Mouse (Mus musculus) cerebellum, adult 9-10 months (tissue): Measurements from ENCODE around the gene Ppp2r5b.

ENCODE experiments used
- DNase-seq: peaks from one replicate; pipeline ENCODE4 v3.0.0; 2022

Ppp2r5b gene

DNA sequence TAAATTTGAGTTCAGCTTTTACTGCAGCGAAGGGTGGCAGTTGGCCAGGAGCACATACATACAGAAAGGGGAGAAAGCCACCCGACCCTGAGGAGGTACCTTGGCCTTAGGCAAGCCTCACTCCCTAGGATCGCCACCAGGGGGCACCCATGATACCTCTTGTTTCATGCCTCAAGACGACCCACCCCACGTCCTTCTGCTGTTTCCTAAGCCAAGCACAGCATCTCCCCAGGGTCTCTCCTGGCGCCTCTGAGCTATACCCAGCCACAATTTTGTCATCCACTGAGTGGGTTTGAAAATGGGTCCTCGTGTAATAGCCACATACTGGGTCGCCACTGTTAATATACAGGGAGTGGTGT lies 32.5 kb upstream of the Ppp2r5b start:
- no peak for DNase-seq

DNA sequence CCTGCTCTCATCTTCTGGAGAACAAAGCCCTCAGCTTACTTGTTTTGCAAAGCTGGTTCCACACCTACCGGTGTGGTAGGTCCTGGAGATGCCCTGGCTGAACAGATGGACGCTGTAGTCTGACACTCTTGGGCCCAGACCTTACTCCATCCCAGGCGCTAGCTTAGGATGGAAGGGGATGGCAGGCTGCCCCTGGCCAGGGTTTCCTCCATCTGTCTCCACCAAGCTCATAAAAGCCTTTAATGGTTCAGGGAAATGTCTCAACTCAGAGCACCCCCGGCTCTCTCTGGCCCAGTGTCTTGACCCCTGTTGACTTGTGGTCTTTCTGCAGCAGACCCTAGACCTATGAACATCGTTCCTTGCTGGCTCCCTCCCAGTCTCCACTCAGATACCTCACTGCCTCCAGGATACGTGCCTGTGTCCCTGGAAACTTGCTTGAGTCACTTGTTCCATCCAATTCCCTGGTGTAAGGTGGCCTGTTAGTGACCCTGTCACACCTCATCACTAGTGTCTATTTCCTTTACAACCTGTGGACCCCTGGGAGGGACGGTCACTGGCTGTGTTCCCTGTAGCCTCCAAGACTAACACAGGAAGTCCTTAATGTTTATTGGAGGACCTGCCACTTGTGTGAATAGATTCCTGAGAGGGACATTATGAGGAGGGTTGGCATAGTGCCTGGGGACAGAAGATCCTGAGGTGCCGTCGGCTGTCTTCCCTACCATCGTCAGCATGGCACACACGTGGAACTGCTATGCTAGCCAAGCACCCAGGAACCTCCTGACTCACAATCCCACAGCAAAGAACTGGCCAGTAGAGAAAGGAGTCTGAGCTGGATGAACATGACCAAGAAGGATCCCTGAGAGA lies 31.9 kb upstream of the Ppp2r5b start:
- DNase-seq: peak; percentile 97

DNA sequence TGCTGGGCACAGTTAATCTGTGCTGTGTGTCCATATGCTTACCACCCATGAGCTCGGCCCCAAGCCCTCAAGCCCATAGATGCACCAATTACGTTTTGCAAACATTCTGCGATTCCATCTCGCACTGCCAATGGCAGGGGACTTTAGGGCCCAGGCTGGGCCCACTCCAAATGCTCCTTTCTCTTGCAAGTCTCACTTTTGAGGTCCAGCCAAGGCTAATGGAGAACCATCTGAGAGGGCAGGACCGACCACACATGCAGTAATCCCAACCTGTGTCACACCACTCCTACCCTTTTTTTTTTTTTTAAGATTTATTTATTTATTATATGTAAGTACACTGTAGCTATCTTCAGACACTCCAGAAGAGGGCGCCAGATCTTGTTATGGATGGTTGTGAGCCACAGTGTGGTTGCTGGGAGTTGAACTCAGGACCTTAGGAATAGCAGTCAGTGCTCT lies 30.1 kb upstream of the Ppp2r5b start:
- peak; percentile 69 for DNase-seq

DNA sequence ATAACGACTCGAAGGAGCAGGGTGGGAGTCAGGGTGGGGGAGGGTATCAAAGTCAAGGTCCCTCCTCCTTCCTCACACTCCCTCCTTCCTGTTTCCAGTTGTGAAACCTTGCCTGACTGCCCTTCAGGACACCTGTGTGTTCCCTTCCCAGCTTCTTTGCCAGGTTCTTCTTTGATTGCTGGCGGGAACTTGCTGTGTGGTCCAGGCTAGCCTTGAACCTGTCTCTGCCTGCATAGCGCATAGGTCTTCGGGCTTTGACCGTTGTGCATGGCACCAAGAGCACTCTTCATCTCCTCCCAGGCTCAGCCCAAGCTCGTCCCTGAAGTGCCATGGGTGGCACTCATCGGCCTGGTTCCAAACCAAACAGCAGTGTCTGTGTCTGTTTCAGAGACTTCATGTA lies 29.3 kb upstream of the Ppp2r5b start:
- peak; percentile 57 for DNase-seq

DNA sequence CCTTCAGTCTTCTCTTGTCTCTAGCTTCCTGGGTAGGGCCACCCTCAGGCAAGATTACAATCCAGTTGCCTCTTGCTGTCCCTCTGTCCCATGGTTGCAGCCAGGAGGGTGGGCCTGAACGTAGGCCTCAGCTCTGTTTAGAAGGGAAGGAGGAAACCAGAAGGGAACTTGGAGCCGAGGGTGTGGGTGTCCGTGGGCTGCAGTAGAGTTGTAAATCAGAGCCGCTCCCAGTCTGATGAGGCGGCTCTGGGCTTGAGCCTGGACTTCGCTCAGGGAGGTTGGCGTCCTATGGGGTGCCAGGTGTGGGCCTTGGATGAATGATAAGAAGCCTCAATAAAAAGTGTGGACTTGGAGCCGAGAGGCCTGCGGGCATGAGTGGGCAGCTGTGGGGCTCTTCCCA lies 28.5 kb upstream of the Ppp2r5b start:
- no peak for DNase-seq

DNA sequence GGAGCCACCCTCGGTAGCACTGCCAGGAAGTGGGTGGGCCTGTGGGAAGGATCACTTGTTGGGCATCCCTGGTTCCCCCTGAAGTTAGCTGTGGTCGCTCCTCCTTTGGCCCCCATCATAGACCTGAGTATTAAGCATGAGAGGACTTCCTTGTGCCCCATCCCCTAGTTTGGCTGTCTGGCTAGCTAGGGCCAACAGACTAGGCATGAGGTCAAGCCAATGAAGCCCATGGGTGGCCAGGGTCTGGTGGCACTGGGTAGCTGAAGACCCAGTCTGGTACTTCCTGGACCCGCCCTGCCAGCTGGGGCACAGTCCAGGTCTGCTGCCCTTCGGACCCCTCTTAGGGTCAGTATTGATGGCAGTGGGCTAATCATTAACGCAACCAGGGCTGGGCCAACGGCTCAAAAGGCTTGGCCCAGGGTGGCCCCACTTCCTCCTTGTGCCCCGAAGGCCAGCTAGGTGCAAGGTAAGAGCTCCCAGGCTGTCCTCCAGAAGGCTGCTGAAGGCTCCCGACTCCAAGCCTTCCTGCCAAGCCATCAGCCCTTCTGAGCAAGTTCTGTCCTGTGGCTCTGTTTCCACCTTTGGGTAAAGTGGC lies 27.3 kb upstream of the Ppp2r5b start:
- peak; percentile 51 for DNase-seq

DNA sequence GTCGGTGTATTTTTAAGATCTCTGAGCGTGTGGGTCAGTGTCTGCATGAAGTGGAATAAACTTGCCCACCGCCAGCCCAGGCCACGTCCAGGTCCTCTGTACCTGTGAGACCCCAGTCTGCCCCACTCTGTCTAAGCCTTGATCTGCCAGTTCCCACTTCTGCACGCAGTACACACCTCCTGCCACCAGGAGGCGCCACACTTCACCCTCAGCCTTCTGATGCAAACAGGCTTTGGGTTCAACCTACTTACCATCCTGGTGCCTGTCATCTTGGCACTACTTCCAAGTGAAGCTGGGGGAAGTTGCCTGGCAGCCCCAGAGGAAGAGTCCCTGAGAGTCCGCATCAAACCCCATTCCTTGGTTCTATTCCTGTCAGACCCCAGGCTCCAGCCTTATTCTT lies 26.6 kb upstream of the Ppp2r5b start:
- DNase-seq: peak; percentile 92

DNA sequence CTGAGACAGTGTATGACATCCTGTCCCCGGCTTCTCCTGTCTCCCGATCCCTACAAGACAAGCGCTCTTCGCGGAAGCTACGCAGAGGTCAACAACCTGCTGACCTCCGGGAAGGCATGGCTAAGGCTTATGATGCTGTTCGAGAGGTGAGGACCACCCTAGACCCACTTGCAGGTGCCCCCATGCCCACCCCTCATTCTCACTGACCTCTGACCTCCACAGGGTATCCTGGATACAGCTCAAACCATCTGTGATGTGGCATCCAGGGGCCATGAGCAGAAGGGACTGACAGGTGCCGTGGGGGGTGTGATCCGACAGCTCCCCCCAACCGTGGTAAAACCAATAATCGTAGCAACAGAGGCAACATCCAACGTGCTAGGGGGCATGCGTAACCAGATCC lies 25.7 kb upstream of the Ppp2r5b start:
- peak; percentile 58 for DNase-seq

DNA sequence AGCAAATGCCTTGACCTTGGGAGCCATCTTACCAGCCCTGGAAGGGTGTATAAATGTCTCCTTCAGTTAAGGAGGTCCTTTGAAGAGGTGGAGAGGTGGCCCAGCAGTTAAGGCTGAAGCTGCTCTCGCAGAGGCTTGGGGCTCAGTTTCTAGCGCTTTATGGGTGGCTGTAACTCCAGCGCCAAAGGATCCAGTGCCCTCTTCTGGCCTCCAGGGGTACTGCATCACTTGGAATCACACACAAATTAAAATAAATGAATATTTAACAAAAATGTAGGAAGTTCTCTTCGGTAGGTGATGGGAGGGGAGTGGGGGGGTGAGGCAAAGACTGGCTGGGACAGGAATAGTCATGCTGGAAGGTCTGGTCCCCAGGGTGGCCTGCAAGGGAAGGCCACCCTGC lies 25.3 kb upstream of the Ppp2r5b start:
- DNase-seq: no peak

DNA sequence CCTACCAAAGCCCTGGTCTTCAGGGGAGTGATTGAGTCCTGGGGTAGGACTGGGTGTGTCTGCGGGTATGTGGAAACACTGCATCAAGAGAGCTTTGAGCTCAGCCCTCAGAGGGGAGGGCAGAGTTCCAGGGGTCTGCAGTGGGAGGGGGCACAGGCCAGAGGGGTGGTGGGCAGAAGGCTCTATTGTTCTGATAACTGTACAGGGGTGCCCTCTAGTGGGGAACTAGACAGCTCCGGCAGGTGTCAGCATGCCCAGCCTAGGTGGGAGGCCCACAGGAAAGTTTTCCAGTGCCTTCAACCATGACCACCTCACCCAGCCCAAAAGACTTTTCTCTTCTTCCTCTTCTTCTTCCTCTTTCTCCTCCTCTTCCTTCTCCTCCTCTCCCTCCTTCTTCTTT lies 24.8 kb upstream of the Ppp2r5b start:
- DNase-seq: peak; percentile 60

DNA sequence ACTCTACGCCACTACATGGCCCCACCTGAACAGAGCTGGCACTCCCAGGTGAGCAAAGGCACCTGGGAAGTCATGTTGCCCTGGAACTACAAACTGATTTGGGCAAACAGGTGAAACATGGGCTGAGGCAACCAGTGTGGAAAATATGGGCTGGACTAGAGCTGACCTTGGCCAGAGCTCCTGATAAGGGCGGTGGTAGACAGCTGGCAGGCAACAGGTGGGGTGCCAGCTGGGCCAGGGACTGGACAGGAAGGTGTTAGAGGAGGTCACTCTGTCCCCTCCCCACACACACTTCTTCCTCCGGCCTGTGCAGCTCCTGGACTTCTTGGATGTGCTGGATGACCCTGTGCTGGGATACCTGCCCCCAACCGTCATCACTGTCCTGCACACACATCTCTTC lies 17.3 kb upstream of the Ppp2r5b start:
- DNase-seq: no peak

DNA sequence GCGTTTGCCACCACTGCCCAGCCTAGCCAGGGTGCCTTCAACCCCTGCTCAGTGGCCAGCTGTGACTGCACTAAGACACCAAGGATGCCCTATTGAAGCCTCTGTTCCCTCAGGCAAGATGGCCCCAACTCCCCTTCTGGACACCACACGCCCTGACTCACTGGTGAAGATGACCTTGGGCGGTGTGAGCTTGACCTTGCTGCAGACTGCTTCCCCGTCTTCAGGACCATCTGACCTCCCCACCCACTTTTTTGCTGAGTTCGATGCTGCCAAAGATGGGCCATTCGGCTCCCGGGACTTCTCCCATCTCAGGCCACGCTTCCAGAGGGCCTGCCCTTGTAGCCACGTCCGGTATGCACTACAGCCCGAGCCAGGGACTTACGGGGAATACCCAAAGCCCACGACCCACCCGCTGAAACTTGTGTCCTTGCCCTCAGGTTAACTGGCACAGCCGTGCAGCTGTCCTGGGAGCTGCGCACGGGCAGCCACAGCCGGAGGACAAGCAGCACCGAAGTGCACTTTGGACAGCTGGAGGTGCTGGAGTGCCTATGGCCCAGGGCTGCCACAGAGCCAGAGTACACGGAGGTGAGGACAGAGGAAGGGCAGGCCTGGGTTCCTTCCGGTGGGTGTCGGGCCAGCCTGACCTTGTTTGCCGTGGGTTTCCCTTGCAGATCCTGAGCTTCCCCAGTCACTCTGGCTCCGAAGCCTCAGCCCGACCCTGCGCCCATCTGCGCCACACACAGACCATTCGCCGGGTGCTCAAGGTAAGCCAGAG lies 12.0 kb upstream of the Ppp2r5b start:
- no peak for DNase-seq

DNA sequence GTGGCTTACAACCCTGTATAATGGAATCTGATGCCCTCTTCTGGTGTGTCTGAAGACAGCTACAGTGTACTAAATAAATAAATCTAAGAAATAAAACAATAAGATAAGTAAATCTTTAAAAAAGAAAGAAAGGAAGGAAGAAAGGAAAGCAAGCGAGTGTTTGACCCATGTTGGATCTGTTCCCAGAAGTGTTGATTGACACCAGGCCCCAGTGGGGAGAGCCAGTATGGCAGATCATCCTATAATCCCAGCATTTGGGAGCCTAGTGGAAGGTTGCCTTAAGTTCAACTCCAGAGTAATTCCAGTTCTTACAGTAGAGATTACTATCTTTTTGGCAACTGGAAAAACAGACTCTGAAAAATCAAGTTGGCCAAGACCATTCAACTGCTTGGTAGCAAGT lies 10.1 kb upstream of the Ppp2r5b start:
- DNase-seq: no peak

DNA sequence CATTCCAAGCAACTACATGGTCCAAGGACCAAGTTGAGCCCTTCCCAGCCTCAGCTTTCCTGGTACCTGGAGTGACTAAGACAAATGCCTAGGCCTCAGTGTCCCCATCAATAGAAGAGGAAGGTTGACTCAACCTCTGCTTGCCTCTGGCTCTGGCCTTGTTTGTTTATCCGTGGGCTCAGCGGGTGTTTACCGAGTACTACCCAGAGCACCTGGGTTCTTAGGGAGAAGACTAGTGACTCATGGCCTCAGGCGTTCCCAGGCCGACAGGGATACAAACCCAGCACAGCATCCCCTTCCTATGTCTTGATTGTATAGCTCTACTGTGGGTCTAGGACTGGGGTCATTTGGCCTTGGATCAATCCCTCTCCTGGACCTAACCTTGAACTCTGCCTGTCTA lies 7.6 kb upstream of the Ppp2r5b start:
- no peak for DNase-seq

DNA sequence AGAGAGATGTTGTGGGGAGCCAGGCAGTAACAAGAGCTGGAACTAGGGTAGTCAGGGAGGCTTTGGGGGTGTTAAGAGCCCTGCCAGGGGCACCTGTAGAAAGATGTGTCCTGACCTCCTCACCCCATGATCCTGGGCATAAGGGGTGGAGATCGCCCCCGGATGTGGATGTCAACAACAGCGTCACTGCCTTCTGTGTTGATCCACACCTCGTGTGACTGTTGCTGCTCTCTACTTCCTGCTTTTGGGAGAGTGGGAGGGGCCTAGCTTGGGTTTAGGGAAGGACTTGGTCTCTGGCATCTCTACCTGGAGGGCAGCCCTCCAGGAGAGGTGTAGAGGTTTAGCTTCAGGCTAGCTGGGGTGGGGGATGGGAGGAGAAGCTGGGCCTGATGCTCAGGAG lies 6.6 kb upstream of the Ppp2r5b start:
- DNase-seq: peak; percentile 70

DNA sequence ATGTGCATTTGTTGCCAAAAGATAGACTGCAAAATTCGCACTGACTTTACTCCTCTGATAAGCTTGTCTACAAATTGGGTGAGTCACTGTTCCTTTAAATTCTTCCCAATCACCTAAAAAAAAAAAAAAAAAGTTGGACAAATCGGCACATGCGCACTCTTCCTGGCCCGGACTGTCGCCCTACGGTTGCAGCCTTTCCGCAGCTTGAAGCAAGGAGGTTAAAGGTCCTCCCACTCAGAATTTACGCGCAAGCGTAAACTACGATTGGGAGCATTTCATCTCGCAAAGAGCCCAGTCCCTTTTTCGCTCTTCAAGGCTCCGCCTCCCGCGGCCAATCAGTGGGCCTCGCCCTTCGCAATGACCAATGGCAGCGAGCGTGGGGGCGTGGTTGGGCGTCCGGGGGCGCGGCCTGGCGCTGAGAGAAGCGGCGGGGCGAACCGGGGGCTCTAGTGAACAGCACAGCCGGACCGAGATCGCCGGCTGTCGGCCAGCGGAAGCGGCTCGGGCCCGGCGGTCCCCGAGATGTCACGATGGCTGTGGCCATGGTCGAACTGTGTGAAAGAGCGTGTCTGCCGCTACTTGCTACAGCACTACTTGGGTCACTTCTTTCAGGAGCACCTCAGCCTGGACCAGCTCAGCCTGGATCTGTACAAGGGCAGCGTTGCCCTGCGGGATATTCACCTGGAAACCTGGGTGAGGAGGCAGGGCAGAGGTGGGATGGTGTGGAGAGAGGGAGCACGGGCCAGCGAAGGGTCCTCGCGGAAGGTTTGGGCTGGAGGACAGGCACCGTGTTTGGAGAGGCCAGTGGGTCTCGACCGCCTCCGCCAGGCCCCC lies 5.8 kb upstream of the Ppp2r5b start, which contains the start of gene Atg2a:
Gene Atg2a (plus strand): TSS at position 395 of the 834 bp plus-strand sequence.
- peak; percentile 99 for DNase-seq

DNA sequence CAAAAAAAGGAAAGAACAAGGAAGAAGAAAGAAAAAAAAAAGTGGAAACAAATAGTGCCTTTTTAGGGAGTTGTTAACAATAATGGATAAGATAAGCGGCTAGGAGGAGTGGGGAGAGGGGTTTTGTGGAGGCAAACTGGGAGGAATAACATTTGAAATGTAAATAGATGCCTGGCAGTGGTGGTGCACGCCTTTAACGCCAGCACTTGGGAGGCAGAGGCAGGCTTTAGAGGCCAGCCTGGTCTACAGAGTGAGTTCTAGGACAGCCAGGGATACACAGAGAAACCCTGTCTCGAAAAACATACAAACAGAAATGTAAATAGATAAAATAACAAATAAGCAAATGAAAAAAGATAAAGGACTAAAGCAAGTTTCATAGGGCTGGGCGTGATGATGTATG lies 5.1 kb upstream of the Ppp2r5b start:
- DNase-seq: no peak

DNA sequence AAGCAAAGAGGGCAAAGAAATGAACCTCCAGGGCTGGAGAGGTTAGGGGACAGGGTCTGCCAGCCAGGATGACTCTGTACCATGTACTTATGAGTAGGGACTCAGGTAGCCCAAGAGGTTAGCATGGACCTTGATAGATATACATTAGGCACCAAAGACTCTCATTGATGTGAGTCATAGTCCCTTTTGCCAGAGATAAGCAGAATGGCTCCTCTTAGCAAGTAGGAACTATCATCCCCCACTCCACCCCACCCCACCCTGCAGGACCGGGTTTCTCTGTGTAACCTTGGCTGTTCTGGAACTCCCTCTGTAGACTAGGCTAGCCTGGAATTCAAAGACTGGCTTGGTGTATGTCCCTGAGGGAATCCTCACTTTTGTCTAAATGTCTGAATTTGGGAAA lies 4.5 kb upstream of the Ppp2r5b start:
- no peak for DNase-seq

DNA sequence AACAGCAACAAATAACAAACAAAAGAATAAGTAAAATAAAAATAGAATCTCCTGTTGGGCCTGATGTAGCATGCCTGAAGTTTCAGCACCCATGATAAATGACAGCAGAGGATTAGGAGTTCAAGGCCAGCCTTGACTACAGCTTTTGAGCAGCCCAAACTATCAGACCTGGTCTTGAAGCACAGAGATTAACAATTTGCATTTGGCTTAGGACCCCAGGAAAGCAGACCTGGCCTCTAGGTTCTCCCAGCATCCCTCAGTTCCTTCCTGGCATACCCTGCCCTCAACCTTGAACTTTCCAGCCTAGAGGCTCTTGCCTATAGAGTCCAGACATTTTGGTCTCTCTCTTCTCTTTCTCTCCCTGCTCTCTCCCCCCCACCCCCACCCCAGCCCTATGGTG lies 3.1 kb upstream of the Ppp2r5b start:
- DNase-seq: peak; percentile 41

DNA sequence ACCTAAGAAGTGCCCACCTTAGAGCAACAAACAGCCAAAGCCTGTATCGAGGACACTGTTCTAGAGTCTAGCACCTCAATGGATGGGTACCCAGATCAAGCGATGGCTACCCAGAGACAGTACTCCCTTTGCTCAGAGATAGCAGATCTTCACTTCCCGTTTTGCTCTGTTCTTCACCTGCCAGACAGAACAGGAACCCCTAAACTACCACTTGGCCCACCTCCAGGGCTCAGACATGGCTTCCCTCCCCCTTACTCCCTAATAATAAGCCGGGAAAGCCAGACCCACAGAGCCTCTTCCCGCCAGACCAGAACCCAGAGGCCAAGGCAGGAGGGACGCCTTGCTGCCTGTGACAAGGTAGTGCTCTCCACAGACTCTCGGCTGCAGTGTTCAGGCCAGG lies 1.2 kb upstream of the Ppp2r5b start:
- peak; percentile 76 for DNase-seq

DNA sequence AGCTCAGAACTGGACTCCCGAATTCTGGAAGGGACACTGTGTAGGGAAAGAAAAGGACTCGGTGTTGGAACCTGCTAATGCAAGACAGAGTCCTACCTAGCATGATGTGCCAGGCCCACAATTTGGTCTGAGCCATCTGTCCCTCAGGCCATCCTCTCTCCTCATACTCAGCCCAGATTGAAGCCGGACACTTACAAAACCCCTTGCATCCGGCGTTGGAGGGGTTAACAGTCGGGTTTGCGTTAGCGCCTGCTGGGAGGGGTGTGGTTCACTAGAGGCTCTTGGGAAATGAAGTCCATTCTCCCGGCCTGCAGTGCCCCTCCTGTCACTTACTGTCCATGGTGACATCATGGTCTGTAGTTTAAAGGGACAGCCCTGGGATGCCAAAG lies 375 bp upstream of the Ppp2r5b start:
- peak; percentile 98 for DNase-seq

DNA sequence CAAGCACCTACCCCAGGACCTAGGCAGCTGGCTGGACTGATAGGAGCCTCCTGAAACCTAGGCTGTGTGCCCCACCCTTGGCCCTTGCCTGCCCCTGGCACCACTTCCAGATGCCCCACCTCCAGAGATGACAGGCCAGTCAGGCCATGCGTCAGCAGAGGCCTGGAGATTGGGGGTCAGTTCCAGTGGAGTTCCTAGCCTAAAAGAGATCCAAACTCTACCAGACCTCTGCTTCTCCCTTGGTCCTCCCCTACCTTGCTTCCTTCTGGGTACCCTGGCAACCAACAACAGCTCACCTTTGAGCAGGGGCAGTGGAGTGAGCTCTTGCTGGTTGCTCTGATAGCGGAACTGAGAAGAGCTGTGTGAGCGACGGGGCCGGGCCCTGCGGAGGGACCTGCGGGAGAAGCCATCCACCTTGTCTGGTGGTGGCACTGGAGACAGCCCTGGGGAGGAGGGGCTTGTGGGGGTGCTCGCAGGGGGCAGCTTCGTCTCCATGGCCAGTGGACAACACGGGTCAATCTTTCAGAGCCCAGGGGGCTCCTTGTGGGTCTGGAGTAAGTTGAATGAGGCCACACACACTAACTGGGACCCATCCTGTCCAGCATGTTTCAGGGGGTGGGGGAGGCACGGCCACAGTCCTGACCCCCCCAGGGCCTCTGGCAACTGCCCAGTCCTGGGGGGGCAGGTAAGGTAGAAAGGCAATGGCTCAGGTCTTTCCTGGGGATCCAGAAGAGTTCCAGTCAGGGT lies 1.2 kb downstream of the Ppp2r5b start:
- DNase-seq: peak; percentile 76
